Mouse (Mus musculus) left cerebral cortex, adult 18-20 months (tissue): ENCODE data around the gene Sirt5. TPM values are rescaled to one million over a fixed set of nuclear protein-coding genes. Genes with fewer than 3 reads are reported as not detected.

Source experiments
- DNase-seq, 2 experiments: peaks; one replicate each; pipeline ENCODE4 v3.0.0; 2021 to 2022; ENCODE audit warnings: low spot score in 2 of 2, mixed read lengths in 1 of 2
- total RNA-seq, 2 experiments: library from RNA; stranded (reverse); gene quantifications; 2 replicates each; pipeline ENCODE4 v1.2.3; 2021

Gene Sirt5
- total RNA-seq, 2 experiments from 2014 or later, result 20.9 to 21.2 TPM

DNA sequence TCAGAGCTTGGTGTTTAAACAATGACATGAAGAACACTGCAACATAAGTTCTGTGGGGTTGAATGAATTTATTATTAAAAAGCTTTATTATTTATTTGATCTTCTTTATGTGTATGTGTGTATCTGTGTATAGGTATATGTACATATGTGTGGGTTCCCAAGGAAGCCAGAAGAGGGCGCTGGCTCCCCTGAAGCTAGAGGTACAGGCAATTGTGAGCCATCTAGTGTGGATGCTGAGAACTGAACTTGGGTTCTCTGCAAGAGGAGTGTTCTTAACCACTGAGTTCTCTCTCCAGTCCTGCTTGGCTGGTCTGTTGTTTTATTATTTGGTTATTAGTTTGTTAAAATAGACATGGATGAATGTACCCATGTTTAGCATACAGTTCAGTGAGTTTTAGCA, 7.6 kb downstream of the Sirt5 start:
- DNase-seq, result no peak

- DNase-seq, result no peak
Observed at GRCm38 (mm10) chr13:43374205-43374604, 8.9 kb downstream of the Sirt5 start.

- no peak for DNase-seq
Observed at GRCm38 (mm10) chr13:43374918-43375432, 9.7 kb downstream of the Sirt5 start.

- DNase-seq, result no peak
Observed at GRCm38 (mm10) chr13:43379989-43380388, 14.7 kb downstream of the Sirt5 start.

DNA sequence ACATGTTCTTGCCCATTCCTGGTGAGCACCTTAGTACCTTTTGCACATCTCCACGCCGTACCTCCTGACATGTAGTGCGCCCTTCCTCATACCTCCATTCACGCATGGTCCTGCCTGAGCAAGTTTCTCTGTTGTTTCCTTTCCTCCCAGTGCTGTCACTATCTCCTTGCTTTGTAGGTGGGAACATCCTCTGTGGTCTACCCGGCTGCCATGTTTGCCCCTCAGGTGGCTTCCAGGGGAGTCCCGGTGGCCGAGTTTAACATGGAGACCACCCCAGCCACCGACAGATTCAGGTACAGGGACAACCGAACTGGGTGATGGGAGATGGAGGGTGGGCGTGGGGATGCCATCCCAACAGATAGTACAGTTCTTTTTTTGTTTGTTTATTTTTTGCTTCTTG, 20.0 kb downstream of the Sirt5 start:
- DNase-seq, result no peak

- DNase-seq, result no peak
Observed at GRCm38 (mm10) chr13:43397700-43398296, 32.5 kb downstream of the Sirt5 start.

DNA sequence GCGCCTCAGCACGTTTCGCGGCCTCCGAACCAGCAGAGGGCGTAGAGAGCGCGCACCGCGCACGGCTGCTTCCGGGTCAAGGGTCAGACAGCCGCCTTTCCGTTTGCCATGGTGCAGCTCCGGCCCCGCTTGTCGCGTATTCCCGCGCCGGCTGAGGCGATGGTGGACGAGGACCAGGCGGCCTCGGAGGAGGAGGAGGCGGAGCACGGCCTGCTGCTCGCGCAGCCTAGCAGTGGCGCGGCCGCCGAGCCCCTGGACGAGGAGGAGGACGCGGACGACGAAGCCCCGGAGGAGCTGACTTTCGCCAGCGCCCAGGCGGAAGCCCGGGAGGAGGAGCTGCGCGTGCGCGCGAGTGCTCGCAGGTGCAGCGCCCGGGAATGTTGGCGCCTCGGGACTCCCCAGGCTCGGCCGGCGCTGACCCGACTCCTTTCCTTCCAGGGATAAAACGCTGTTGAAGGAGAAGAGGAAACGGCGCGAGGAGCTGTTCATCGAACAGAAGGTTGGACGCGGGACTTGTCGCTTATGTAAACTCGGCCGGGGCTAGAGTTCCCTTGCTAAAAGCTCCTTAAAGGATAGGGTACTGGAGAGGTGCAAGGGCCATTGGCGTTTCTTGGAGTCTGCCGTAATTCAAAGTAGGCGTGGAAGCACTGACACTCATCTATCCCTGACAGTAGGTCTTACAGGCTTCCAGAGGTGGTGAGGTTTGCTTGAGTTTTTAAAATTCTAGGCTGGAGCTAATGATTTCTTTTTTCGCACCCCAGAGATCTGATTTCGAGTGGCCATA, 33.2 kb downstream of the Sirt5 start, which contains the start of gene Nol7:
Gene Nol7 (plus strand): TSS at position 94 of the 784 bp plus-strand sequence.
- peak; percentile 96 to 97 for DNase-seq

DNA sequence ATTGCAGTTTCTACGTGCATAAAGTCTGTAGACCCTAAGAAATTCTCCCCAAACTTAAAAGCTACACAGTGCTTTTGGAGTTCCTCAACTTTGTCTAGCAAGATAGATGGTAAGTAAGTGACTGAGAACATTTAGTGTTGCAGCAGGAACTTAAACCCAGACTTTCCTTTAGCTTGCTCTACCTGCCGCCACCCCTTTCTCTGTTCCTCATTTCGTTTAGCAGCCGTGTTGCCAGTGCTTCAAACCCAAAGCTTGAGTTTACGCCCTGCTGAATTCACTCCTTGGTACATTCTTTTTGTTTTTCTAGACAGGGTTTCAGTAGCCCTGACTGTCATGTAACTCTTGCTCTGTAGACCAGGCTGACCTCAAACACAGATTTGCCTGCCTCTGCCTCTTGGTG, 34.3 kb downstream of the Sirt5 start:
- DNase-seq, result no peak

GRCm38 (mm10) chr13:43412311-43412710, 47.0 kb downstream of the Sirt5 start:
- no peak for DNase-seq

GRCm38 (mm10) chr13:43413611-43414010, 48.3 kb downstream of the Sirt5 start:
- DNase-seq, result no peak

GRCm38 (mm10) chr13:43415249-43415648, 50.0 kb downstream of the Sirt5 start:
- no peak for DNase-seq

GRCm38 (mm10) chr13:43428436-43428835, 63.1 kb downstream of the Sirt5 start:
- DNase-seq, result no peak

GRCm38 (mm10) chr13:43433395-43433794, 68.1 kb downstream of the Sirt5 start:
- DNase-seq, result no peak

DNA sequence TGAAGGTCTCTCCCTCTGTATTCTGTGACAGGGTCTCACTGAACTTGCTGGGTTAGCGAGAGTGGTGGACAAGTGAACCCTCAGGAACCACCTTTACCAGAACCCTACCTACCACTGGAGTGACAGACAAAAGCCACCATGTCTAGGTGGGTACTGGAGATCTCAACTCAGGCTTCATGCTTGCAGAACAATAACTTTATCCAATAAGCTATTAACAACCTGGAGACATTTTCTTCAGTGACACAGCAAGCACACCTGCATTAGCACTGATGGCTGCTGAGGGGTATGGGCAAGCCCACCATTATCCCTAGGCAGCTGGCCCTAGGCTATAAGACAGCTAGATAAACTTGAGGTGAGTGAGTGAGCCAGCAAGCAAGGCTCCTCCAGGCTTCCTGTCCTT, 75.1 kb downstream of the Sirt5 start:
- no peak for DNase-seq

DNA sequence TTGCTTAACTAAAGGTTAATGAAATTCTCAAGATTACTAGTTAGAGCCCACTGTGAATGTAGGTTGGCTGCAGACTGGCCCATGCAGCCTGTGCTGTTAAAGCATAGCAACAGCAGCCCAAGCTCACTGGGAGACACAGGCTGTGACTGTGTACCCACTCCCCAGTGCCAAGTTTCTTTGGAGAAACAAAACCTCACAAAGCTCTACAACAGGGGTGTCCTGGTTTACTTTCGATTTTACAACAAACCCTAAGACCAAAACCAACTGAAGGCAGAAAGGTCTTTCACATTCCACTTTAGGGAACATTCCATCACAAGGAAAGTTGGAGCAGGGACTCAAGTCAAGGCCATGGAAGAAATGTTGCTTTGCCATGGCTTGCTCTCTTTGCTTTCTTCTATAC, 77.3 kb downstream of the Sirt5 start:
- DNase-seq, result no peak

DNA sequence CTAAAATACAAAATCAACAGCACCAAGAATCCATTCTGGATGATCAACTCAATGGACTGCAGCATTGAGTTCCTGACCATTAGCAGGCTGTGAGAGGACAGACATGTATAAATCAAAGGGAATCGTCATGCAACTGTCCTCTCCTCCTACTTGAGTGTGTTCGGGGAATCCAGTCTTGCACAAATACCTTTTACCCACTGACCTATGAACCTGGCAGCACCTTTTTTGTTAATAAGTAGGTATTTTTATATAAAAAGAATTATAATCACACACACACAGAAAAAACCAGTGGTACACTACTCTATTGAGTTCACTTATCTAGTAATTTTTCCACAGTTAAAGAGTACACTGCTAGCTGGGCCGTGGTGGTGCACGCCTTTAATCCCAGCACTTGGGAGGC, 78.4 kb downstream of the Sirt5 start:
- DNase-seq, result no peak

DNA sequence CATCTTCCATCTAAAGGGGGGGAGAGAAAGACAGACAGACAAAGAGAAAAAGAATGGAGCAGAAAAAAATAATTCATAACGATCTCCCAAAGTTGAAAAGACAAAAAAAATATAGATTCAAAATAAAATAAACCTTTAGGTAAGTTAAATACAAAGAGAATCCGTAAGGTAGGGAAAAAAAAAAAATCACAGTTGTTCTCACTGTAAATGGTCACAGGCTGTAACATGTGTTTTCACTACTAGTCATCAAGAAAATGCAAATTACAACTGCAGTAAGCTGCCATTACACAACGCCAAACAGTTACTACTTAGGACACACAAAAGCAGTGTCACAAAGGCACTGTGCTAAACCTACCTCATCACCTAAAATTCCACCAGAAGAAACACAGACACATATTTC, 79.4 kb downstream of the Sirt5 start:
- DNase-seq, result no peak

Other genes starting within 250 kb of the Sirt5 start
- gene Tbc1d7, start 194.0 kb upstream of the Sirt5 start, total RNA-seq, result 10 to 100 TPM; 27.6 to 28.2 TPM
- gene Gfod1, start 61.3 kb upstream of the Sirt5 start, total RNA-seq, result 100 to 1,000 TPM; 116 to 128 TPM
- 10 to 100 TPM; 69.7 to 71.0 TPM for gene Nol7, start 32.9 kb downstream of the Sirt5 start, total RNA-seq
- 100 to 1,000 TPM; 102 to 105 TPM for gene Ranbp9, start 115.8 kb downstream of the Sirt5 start, total RNA-seq
- gene Mcur1, start 194.7 kb downstream of the Sirt5 start, total RNA-seq, result 10 to 100 TPM; 17.1 to 17.9 TPM